ENCODE assay signal across 9 mouse cellular contexts in the genomic region with DNA sequence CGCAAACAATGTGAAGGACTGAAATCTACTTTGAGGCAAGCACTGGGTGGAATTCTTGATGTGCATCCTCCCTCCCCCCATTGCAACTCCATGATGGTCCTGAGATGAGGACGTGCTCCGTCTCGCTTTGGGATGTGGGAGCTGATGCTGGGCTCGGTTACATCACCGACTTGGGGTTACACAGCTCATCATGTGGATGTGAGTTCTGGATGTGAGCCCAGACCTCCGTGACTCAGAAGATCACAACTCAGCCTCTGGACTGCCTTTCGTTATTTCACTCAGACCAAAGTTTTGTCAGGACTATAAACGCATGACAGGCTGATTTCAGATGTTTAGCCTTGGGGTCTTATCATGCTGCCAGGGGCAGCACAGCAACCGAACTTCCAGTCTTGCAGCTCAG. TPM values are rescaled to one million over a fixed set of nuclear protein-coding genes. Genes with fewer than 3 reads are reported as not detected.
DNase-seq lines count a peak whose midpoint lies in the region; ATAC-seq and TF ChIP-seq lines count a peak whose summit lies in the region.
"Had no signal": no experiment of that assay in that cellular context is flagged by ENCODE, and none has a peak within 500 bp of the region (broad histone marks: within the 10 kb centered on the region; RNA-seq: fewer than 3 reads in every experiment).

No protein-coding gene starts in this region.

- 0 out of 2 replicates have a peak, but pooled peaks cover 3% of the 10 kb centered on the region for H3K4me1 ChIP-seq in liver, adult 2 months (ENCODE audit: control insufficient read depth, insufficient read depth, low read length)
- H3K4me1 ChIP-seq in liver, embryonic 11.5 days (replicated peaks; ENCODE audit: control insufficient read depth, insufficient read depth, low read length), result peaks cover 29% of the 10 kb centered on the region
- no peaks in the 10 kb centered on the region; the same call in none of the 2 replicates for H3K4me1 ChIP-seq in brown adipose tissue, adult 24 weeks (ENCODE audit: control insufficient read depth, insufficient read depth, insufficient read length, low read length)
- H3K4me1 ChIP-seq in intestine, embryonic 15.5 days (replicated peaks), result peaks cover 40% of the 10 kb centered on the region

- no peaks in the 10 kb centered on the region for H3K79me2 ChIP-seq in liver, adult 2 months (ENCODE audit: control insufficient read depth, insufficient read depth, low read length)
- peaks cover 2% of the 10 kb centered on the region for H3K79me2 ChIP-seq in myocyte (ENCODE audit: control insufficient read depth, insufficient read depth)

- H3K4me2 ChIP-seq in liver, embryonic 11.5 days, result no peak overlapping the region
- H3K4me2 ChIP-seq in intestine, embryonic 15.5 days (replicated peaks), result no peak overlapping the region
- peak overlapping the region; percentile 65 for H3K4me2 ChIP-seq in myocyte (ENCODE audit: low read depth)

- no peak for ATAC-seq in liver, embryonic 11.5 days (replicated peaks; ENCODE audit: low FRiP score)
- no peak for ATAC-seq in intestine, embryonic 15.5 days
- ATAC-seq: forebrain, embryonic 14.5 days had no signal

- H3ac ChIP-seq in myocyte (ENCODE audit: control insufficient read depth, insufficient read length), result no peak overlapping the region

- no peak overlapping the region for H3K9ac ChIP-seq in liver, adult 2 months (ENCODE audit: low read depth, low read length)
- H3K9ac ChIP-seq in liver, embryonic 11.5 days (ENCODE audit: low read depth, low read length), result no peak overlapping the region
- no peak overlapping the region for H3K9ac ChIP-seq in intestine, embryonic 15.5 days

- TF ChIP-seq CTCF in liver, adult 2 months (IDR thresholded peaks at IDR 0.05; ENCODE audit: low read depth, low read length), result no peak

- peak; percentile 46 for DNase-seq in liver, adult 2 months (ENCODE audit: extremely low read depth, low read depth, low spot score)
- no peak for DNase-seq in liver, embryonic 11.5 days (ENCODE audit: low spot score)
- DNase-seq in right cerebral cortex, postnatal 10 days (ENCODE audit: low spot score in 2 of 2), result no peak
- DNase-seq in cerebellum, adult 11-12 months, result no peak
- DNase-seq in spleen, adult 18-20 months, result no peak

- TF ChIP-seq POLR2A in liver, adult 2 months (IDR thresholded peaks at IDR 0.05; ENCODE audit: extremely low read depth, insufficient read depth, low read length), result no peak
- no peak for TF ChIP-seq POLR2A in myocyte (IDR thresholded peaks at IDR 0.05; ENCODE audit: insufficient read length, low read depth)

- 22% methylated on average over 10 of the region's 10 CpGs for WGBS in liver, adult 2 months
- 64% methylated on average over 10 of the region's 10 CpGs for WGBS in liver, embryonic 11.5 days
- 46% methylated on average over 10 of the region's 10 CpGs for WGBS in intestine, embryonic 15.5 days

- H3K36me3 ChIP-seq in liver, adult 2 months (ENCODE audit: control insufficient read depth, insufficient read depth, low read length), result no peaks in the 10 kb centered on the region
- H3K36me3 ChIP-seq in liver, embryonic 11.5 days (ENCODE audit: control insufficient read depth, insufficient read depth, low read length), result no peaks in the 10 kb centered on the region
- no peaks in the 10 kb centered on the region for H3K36me3 ChIP-seq in intestine, embryonic 15.5 days
- no peaks in the 10 kb centered on the region for H3K36me3 ChIP-seq in myocyte (ENCODE audit: control insufficient read depth, insufficient read depth)

- no peak overlapping the region for H3K27ac ChIP-seq in liver, adult 2 months (replicated peaks; ENCODE audit: insufficient read depth, low read depth, low read length)
- no peak overlapping the region for H3K27ac ChIP-seq in liver, embryonic 11.5 days (ENCODE audit: low read depth, low read length)
- 0 out of 2 replicates have a peak overlapping the region, but pooled peaks have one; percentile 17 for H3K27ac ChIP-seq in brown adipose tissue, adult 24 weeks (replicated peaks; ENCODE audit: low read depth, low read length)
- H3K27ac ChIP-seq in intestine, embryonic 15.5 days, result peak overlapping the region; percentile 73; the same call in 1 of the 2 replicates

- H3K27me3 ChIP-seq in liver, adult 2 months (ENCODE audit: control insufficient read depth, insufficient read depth, low read length), result peaks cover 4% of the 10 kb centered on the region
- no peaks in the 10 kb centered on the region for H3K27me3 ChIP-seq in liver, embryonic 11.5 days (replicated peaks; ENCODE audit: control insufficient read depth, insufficient read depth, low read length)
- H3K27me3 ChIP-seq in intestine, embryonic 15.5 days (replicated peaks), result no peaks in the 10 kb centered on the region
- H3K27me3 ChIP-seq in myocyte (ENCODE audit: control insufficient read depth, insufficient read depth, insufficient read length), result no peaks in the 10 kb centered on the region

- no peaks in the 10 kb centered on the region for H3K9me3 ChIP-seq in liver, embryonic 11.5 days (ENCODE audit: control insufficient read depth, low read length)
- no peaks in the 10 kb centered on the region for H3K9me3 ChIP-seq in intestine, embryonic 15.5 days

- H3K4me3 ChIP-seq in liver, adult 2 months (ENCODE audit: insufficient read depth, low read depth, low read length), result no peak overlapping the region
- no peak overlapping the region for H3K4me3 ChIP-seq in liver, embryonic 11.5 days (ENCODE audit: low read depth, low read length)
- H3K4me3 ChIP-seq in brown adipose tissue, adult 24 weeks (ENCODE audit: insufficient read depth, low read depth, low read length), result no peak overlapping the region
- no peak overlapping the region for H3K4me3 ChIP-seq in intestine, embryonic 15.5 days (replicated peaks)
- no peak overlapping the region for H3K4me3 ChIP-seq in myocyte

TF ChIP-seq in myocyte, 11 proteins besides CTCF, POLR2A, EP300 and RAD21:
- TF ChIP-seq POLR2AphosphoS2 (IDR thresholded peaks at IDR 0.05; ENCODE audit: insufficient read length, low read depth) (peak; percentile 90), USF1 (IDR thresholded peaks at IDR 0.05; ENCODE audit: low read depth) (peak; percentile 3), REST (IDR thresholded peaks at IDR 0.05; ENCODE audit: insufficient read depth, insufficient read length) (no peak), MYOD1 (IDR thresholded peaks at IDR 0.05; ENCODE audit: control insufficient read depth in 1 of 3, insufficient read length in 2 of 3, low read depth in 2 of 3) (no peak), MAX (IDR thresholded peaks at IDR 0.05; ENCODE audit: low read depth) (no peak), CEBPB (IDR thresholded peaks at IDR 0.05; ENCODE audit: insufficient read depth, poor library complexity, severe bottlenecking) (peak; percentile 83), SRF (IDR thresholded peaks at IDR 0.05; ENCODE audit: control insufficient read depth, insufficient read length, low read depth) (no peak)

RNA-seq across cellular contexts. Expression of a gene that starts 4.3 kb away (rescaled TPM):
- 0.74 and 0.94 TPM in 2 replicates for total RNA-seq in liver, adult 2 months (2014; rRNA removed)
- 0.82 and 1.5 TPM in 2 replicates for polyA plus RNA-seq in liver, adult 2 months (2012; rRNA removed)
- polyA plus RNA-seq in liver, embryonic 11.5 days (2014; fragmentation: Nextera tagmentation; extraction: Ambion mirVana), result 3.6 and 4.8 TPM in 2 replicates
- polyA plus RNA-seq in brown adipose tissue, adult 24 weeks (2012; ENCODE audit: insufficient read depth, insufficient read length, missing spikeins), result 1.3 TPM in 2 replicates
- polyA plus RNA-seq in intestine, embryonic 15.5 days (2015; fragmentation: Nextera tagmentation; extraction: Ambion mirVana), result 4.1 and 5.9 TPM in 2 replicates
- polyA plus RNA-seq in myocyte (2012; fragmentation: generic; extraction: Trizol), result 16.8 TPM

Comparison
In these comparisons a context has a peak if more than half of its experiments do, and no peak if none do; other contexts are left out.
1. H3K27ac ChIP-seq: peak in brown adipose tissue, adult 24 weeks (single experiment) and intestine, embryonic 15.5 days (single experiment); none in liver, adult 2 months (single experiment) and liver, embryonic 11.5 days (single experiment).